Mouse (Mus musculus) lung, postnatal 0 days (tissue): ENCODE results near the gene Slc16a14. TPM values are rescaled to one million over a fixed set of nuclear protein-coding genes. Genes with fewer than 3 reads are reported as not detected.

ENCODE experiments used
- ATAC-seq: fragments of 200-750 bp; cut with Nextera tagmentation; 2 replicates; pipeline ENCODE4 v1.8.0; 2017; ENCODE audit warnings: moderate library complexity
- DNase-seq: peaks from one replicate; pipeline ENCODE4 v3.0.0-alpha.2; 2016; ENCODE audit warnings: low spot score
- H3K27ac ChIP-seq: fragments of 300-500 bp; sonication (generic); 2 replicates; pipeline ENCODE4 v1.5.1; 2014; ENCODE audit warnings: antibody characterized with exemption, mild to moderate bottlenecking, low read length, mixed read lengths
- H3K27me3 ChIP-seq: fragments of 300-500 bp; sonication (generic); replicated peaks from 2 replicates; pipeline ENCODE4 v1.6.1; 2014; ENCODE audit warnings: low read length, mixed read lengths; ENCODE audit not compliant: insufficient read depth
- H3K36me3 ChIP-seq: fragments of 300-500 bp; sonication (generic); 2 replicates; pipeline ENCODE4 v1.6.1; 2014; ENCODE audit warnings: low read length, mixed read lengths; ENCODE audit not compliant: insufficient read depth
- H3K4me1 ChIP-seq: fragments of 300-500 bp; sonication (generic); 2 replicates; pipeline ENCODE4 v1.6.1; 2014; ENCODE audit warnings: antibody characterized with exemption, low read depth, low read length, mixed read lengths; ENCODE audit not compliant: insufficient read depth
- H3K4me2 ChIP-seq: fragments of 300-500 bp; sonication (generic); replicated peaks from 2 replicates; pipeline ENCODE4 v1.6.1; 2014; ENCODE audit warnings: low read depth, mild to moderate bottlenecking, low read length, moderate library complexity, mixed read lengths
- H3K4me3 ChIP-seq: fragments of 300-500 bp; sonication (generic); 2 replicates; pipeline ENCODE4 v1.5.1; 2014; ENCODE audit warnings: low read depth, low read length
- H3K9ac ChIP-seq: fragments of 300-500 bp; sonication (generic); replicated peaks from 2 replicates; pipeline ENCODE4 v1.6.1; 2014; ENCODE audit warnings: low read depth, mild to moderate bottlenecking
- H3K9me3 ChIP-seq: fragments of 300-500 bp; sonication (generic); 2 replicates; pipeline ENCODE4 v1.6.1; 2016; ENCODE audit warnings: low read length, mixed read lengths
- CTCF ChIP-seq: IDR thresholded peaks from 2 replicates; pipeline ENCODE4 v1.5.1; 2016; ENCODE audit warnings: antibody characterized with exemption, mild to moderate bottlenecking
- EP300 ChIP-seq: IDR thresholded peaks from 2 replicates; pipeline ENCODE4 v1.6.1; 2016; ENCODE audit warnings: antibody characterized with exemption, mild to moderate bottlenecking, control low read depth
- WGBS: fragments of 180-500 bp; shearing (Covaris S2); extraction: QIAGEN DNeasy Blood & Tissue Kit; methylation state at CpG from one replicate; pipeline ENCODE4 v1.1.7; 2014; 5-methylcytosine and 5-hydroxymethylcytosine counted together
- polyA plus RNA-seq: library from polyadenylated mRNA; unstranded; fragments of >200 nt; fragmentation: Nextera tagmentation; extraction: Ambion mirVana; gene quantifications from 2 replicates; pipeline ENCODE4 v1.2.1, GENCODE M21; 2015

Gene Slc16a14
- polyA plus RNA-seq, 1 experiment from 2014 or later: 0.04 TPM

DNA sequence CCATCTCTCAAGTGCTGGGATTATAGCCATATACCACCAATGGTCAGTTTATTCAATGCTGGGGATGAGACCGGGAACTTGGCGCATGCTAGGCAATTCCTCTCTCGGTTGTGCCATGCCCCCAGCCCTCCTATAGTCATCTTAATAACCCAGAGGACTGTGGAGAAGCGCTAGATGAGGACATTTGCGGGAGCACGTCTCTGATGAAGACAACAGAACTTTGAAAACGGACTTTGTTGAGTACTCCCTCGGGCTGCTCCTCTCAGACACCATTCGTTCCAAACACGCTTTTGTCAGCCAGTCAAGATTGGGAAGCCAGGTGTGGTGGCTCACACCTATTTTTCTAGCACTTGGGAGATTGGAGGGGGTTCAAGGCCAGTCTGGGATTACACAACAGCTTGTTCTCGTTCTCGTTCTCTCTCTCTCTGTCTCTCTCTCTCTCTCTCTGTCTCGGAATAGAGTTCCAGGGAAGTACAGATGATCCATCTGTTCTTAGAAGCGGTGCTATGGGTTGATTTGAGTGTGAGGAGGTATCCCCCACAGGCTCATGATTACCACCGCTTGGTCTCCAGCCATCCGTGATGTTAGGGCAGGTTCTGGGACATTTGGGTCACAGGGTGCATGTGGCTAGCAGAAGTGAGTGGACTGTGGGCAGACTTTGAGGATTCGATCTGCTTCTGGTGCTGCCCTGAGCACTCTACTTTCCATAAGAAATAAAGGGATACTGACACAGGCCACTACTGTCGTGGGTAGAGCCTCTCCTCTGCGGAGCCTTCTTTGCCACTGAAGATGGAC, 2.0 kb upstream of the Slc16a14 start:
- no peak overlapping the region for H3K4me3 ChIP-seq
- TF ChIP-seq EP300 (no peak), CTCF (no peak)
- no peak overlapping the region for H3K4me2 ChIP-seq
- H3K27ac ChIP-seq: no peak overlapping the region
- no peak overlapping the region for H3K9ac ChIP-seq
- DNase-seq (no peak), ATAC-seq (no peak)
- 83% methylated on average over 19 of the region's 19 CpGs for WGBS
- H3K27me3 ChIP-seq: 0 out of 2 replicates have a peak, but pooled peaks cover 11% of the 10 kb centered on the region
- 0 out of 2 replicates have a peak, but pooled peaks cover 5% of the 10 kb centered on the region for H3K4me1 ChIP-seq
- no peaks in the 10 kb centered on the region for H3K9me3 ChIP-seq
- no peaks in the 10 kb centered on the region for H3K36me3 ChIP-seq

DNA sequence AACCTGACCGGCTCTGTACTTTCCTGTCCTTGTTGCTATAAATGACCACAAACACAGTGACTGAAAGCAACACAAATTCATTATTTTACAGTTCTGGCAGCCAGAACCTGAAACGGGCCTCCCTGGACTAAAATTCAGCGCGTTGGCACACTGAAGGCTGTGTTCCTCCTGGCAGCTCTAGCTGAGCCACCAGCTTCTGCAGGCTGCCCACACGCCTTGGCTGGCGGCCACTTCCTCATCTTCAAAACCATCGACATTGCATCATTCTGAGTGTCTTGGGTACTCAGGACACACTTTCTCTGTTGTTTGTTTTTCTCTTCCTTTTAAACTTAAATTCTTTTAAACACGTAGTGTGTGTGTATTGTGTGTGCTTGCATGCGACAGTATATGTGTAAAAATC, 734 bp upstream of the Slc16a14 start:
- ATAC-seq: no peak; the same call in 1 of the 2 replicates
- TF ChIP-seq EP300: no peak
- no peak for TF ChIP-seq CTCF
- H3K27ac ChIP-seq: no peak overlapping the region
- H3K27me3 ChIP-seq: 0 out of 2 replicates have a peak, but pooled peaks cover 11% of the 10 kb centered on the region
- H3K36me3 ChIP-seq: no peaks in the 10 kb centered on the region
- 32% methylated on average over 9 of the region's 9 CpGs for WGBS
- DNase-seq: peak; percentile 64
- no peak overlapping the region for H3K4me3 ChIP-seq
- H3K9me3 ChIP-seq: no peaks in the 10 kb centered on the region
- 0 out of 2 replicates have a peak, but pooled peaks cover 5% of the 10 kb centered on the region for H3K4me1 ChIP-seq
- no peak overlapping the region for H3K4me2 ChIP-seq
- H3K9ac ChIP-seq: no peak overlapping the region

DNA sequence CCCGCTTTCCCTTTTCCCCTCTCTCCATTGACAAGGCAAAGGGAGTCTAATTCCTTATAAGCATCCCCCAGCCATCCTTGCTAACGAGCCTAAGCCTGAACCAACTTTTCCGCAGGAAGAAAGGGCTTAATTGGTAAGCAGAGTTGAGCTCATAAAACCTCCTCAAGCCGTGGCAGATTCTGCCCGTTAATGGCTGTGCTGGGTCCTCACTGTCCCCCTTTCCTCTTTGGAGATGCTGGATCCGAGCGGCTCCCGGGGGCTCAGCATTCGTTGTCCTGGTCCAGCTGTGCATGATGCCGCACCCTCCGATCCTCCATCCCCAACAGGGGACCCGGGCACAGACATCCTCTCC, 807 bp downstream of the Slc16a14 start:
- no peaks in the 10 kb centered on the region for H3K9me3 ChIP-seq
- TF ChIP-seq EP300 (no peak), CTCF (no peak)
- H3K36me3 ChIP-seq: no peaks in the 10 kb centered on the region
- DNase-seq (no peak), ATAC-seq (no peak)
- peak overlapping the region; percentile 34 for H3K4me3 ChIP-seq
- 3% methylated on average over 12 of the region's 12 CpGs for WGBS
- H3K4me1 ChIP-seq: 0 out of 2 replicates have a peak, but pooled peaks cover 5% of the 10 kb centered on the region
- H3K9ac ChIP-seq: no peak overlapping the region
- H3K27ac ChIP-seq: no peak overlapping the region
- H3K27me3 ChIP-seq: 0 out of 2 replicates have a peak, but pooled peaks cover 11% of the 10 kb centered on the region
- peak overlapping the region; percentile 58 for H3K4me2 ChIP-seq

DNA sequence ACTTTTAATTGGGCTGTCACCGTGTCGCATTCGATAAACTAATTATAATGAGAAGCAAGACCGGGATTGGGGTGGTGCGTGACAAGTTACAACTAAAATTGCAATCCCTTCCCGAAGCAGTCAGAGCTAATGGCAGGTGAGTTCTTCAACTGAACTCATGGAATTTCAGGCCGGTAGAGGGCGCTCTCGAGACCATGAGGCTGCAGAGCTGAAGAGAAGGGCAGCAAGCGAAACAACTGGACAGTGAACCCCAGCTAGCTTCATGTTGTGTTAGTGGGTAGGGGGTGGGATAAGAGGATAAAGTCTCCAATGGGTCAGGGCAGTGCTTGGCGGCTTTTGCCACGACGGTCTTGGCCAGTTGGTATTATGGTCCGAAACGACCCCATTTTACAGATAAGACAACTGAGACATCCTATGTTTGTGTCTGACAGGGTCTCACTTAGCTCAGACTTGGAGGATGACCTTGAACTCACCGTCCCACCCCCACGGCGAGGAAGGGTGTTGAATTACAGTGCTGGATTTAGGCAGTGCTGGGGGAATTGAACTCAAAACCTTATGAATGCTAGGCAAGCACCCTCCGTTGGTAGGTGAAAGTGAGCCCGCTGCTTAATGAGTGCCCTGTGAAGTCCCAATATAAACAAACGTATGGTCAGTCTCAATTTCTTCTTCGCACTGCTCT, 1.3 kb downstream of the Slc16a14 start:
- H3K9me3 ChIP-seq: no peaks in the 10 kb centered on the region
- H3K4me1 ChIP-seq: 0 out of 2 replicates have a peak, but pooled peaks cover 5% of the 10 kb centered on the region
- ATAC-seq (no peak), DNase-seq (peak; percentile 43)
- H3K27me3 ChIP-seq: 0 out of 2 replicates have a peak, but pooled peaks cover 11% of the 10 kb centered on the region
- H3K9ac ChIP-seq: no peak overlapping the region
- no peaks in the 10 kb centered on the region for H3K36me3 ChIP-seq
- TF ChIP-seq EP300: no peak
- peak; percentile 70 for TF ChIP-seq CTCF
- peak overlapping the region; percentile 58; the same call in 1 of the 2 replicates for H3K4me2 ChIP-seq
- 10% methylated on average over 22 of the region's 22 CpGs for WGBS
- no peak overlapping the region; the same call in 1 of the 2 replicates for H3K4me3 ChIP-seq
- no peak overlapping the region for H3K27ac ChIP-seq

DNA sequence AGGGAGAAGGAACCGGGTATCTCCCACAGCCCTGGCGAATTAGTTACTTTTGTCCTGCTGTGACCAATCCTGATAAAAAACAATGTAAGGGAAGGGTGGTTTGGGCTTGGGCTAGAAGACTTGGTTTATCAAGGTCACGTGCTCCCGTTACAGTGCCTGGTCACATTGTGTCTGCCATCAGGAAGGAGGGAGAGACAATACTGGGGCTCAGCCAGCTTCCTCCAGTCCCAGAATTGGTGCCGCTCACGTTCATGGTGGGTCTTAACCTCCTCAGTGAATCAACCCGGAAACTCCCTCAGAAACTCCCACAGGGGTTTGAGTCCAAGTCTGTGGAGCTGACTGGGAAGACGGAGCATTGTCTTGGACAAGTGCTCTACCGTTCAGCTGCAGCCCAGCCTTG, 9.3 kb downstream of the Slc16a14 start:
- Histone ChIP-seq H3K9ac (no peak overlapping the region), H3K4me2 (no peak overlapping the region), H3K4me3 (no peak overlapping the region), H3K4me1 (no peaks in the 10 kb centered on the region), H3K27me3 (no peaks in the 10 kb centered on the region), H3K36me3 (no peaks in the 10 kb centered on the region), H3K9me3 (no peaks in the 10 kb centered on the region), H3K27ac (no peak overlapping the region)
- TF ChIP-seq EP300 (no peak), CTCF (no peak)
- DNase-seq (no peak), ATAC-seq (no peak)
- 69% methylated on average over 9 of the region's 9 CpGs for WGBS

DNA sequence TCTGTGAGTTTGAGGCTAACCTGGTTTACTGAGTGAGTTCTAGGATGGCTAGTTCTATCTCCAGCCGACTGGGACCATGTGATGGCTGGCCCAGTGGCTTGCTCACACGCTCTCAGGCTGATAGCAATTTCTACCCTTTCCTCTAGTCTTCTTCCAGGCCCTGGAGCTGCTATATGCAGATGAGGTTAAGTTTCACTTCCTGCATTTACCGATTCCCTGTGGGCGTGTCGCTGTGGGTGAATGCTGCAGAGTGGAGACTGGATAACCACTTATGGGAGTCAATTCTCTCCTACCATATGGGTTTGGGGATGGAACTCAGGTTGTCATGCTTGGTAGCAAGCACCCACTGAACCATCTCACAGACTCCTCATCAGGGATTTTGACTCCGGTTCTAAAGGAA, 10.8 kb downstream of the Slc16a14 start:
- no peak for TF ChIP-seq EP300
- TF ChIP-seq CTCF: no peak
- Histone ChIP-seq H3K4me3 (no peak overlapping the region), H3K9me3 (no peaks in the 10 kb centered on the region), H3K4me2 (no peak overlapping the region), H3K4me1 (no peaks in the 10 kb centered on the region), H3K9ac (no peak overlapping the region), H3K27me3 (no peaks in the 10 kb centered on the region), H3K27ac (no peak overlapping the region), H3K36me3 (no peaks in the 10 kb centered on the region)
- WGBS: 61% methylated on average over 6 of the region's 6 CpGs
- ATAC-seq (no peak), DNase-seq (peak; percentile 12)
